Mouse (Mus musculus): ENCODE data around the gene Bach2. TPM values are rescaled to one million over a fixed set of nuclear protein-coding genes. Genes with fewer than 3 reads are reported as not detected.
A peak's percentile ranks its signal among the peaks of the same experiment; 100 is the strongest.

Gene Bach2
- polyA plus RNA-seq, 1 experiment from 2014 or later: 5.9 TPM

DNA sequence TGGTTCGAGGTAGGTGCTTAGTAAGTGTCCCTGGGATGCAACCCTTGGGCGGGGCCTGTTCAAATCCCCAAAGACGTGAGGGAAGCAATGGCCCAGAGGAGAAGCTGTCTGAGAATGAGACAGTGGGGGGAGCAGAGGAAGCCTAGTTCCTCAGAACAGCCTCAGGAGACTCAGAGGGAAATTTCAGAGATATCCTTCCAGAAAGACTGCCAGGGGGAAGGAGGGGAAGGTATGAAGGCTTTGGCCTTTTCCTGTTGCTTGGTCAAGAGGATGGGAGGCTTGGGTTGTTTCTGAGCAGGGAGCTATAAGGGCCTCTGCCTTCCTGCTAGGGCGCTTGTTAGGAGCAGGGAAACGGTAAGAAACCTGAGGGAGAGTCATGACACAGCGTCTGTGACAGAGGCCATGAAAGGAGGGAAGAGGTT, 137.9 kb downstream of the Bach2 start:
- ATAC-seq (replicated peaks; ENCODE audit: low FRiP score, low read depth) (no peak), DNase-seq (ENCODE audit: low spot score) (no peak)
- TF ChIP-seq CTCF (IDR thresholded peaks at IDR 0.05; ENCODE audit: low read depth): no peak
- no peaks in the 10 kb centered on the region for H3K9me3 ChIP-seq (replicated peaks; ENCODE audit: low read length)
- 64% methylated on average over 6 of the region's 6 CpGs for WGBS
- no peak overlapping the region for H3K9ac ChIP-seq (ENCODE audit: low read depth, low read length)
- no peaks in the 10 kb centered on the region for H3K27me3 ChIP-seq (ENCODE audit: insufficient read depth, low read length)
- no peak overlapping the region for H3K27ac ChIP-seq
- no peak overlapping the region for H3K4me2 ChIP-seq (ENCODE audit: low read length)
- no peaks in the 10 kb centered on the region for H3K36me3 ChIP-seq (ENCODE audit: insufficient read depth, low read length)
- 0 out of 2 replicates have a peak, but pooled peaks cover 4% of the 10 kb centered on the region for H3K4me1 ChIP-seq (replicated peaks; ENCODE audit: insufficient read depth, low read length)
- no peak overlapping the region for H3K4me3 ChIP-seq (replicated peaks; ENCODE audit: low read depth, low read length)

GRCm38 (mm10) chr4:32379140-32379539, 140.5 kb downstream of the Bach2 start:
- no peak overlapping the region for H3K27ac ChIP-seq
- TF ChIP-seq CTCF (IDR thresholded peaks at IDR 0.05; ENCODE audit: low read depth): peak; percentile 35; the same call in 1 of the 2 replicates
- H3K4me1 ChIP-seq (replicated peaks; ENCODE audit: insufficient read depth, low read length): no peaks in the 10 kb centered on the region
- 85% methylated on average over 7 of the region's 7 CpGs for WGBS
- no peak overlapping the region for H3K9ac ChIP-seq (ENCODE audit: low read depth, low read length)
- no peak for DNase-seq (ENCODE audit: low spot score)
- no peak overlapping the region for H3K4me2 ChIP-seq (ENCODE audit: low read length)
- no peaks in the 10 kb centered on the region for H3K9me3 ChIP-seq (replicated peaks; ENCODE audit: low read length)
- H3K27me3 ChIP-seq (ENCODE audit: insufficient read depth, low read length): no peaks in the 10 kb centered on the region
- H3K4me3 ChIP-seq (replicated peaks; ENCODE audit: low read depth, low read length): no peak overlapping the region
- no peak for ATAC-seq (replicated peaks; ENCODE audit: low FRiP score, low read depth)
- H3K36me3 ChIP-seq (ENCODE audit: insufficient read depth, low read length): no peaks in the 10 kb centered on the region

GRCm38 (mm10) chr4:32381666-32382381, 143.2 kb downstream of the Bach2 start:
- H3K4me2 ChIP-seq (ENCODE audit: low read length): no peak overlapping the region
- H3K4me1 ChIP-seq (replicated peaks; ENCODE audit: insufficient read depth, low read length): 0 out of 2 replicates have a peak, but pooled peaks cover 6% of the 10 kb centered on the region
- WGBS: 61% methylated on average over 16 of the region's 16 CpGs
- H3K36me3 ChIP-seq (ENCODE audit: insufficient read depth, low read length): no peaks in the 10 kb centered on the region
- DNase-seq (ENCODE audit: low spot score) (peak; percentile 57), ATAC-seq (replicated peaks; ENCODE audit: low FRiP score, low read depth) (no peak)
- H3K27ac ChIP-seq: no peak overlapping the region
- no peaks in the 10 kb centered on the region for H3K27me3 ChIP-seq (ENCODE audit: insufficient read depth, low read length)
- no peaks in the 10 kb centered on the region for H3K9me3 ChIP-seq (replicated peaks; ENCODE audit: low read length)
- H3K4me3 ChIP-seq (replicated peaks; ENCODE audit: low read depth, low read length): no peak overlapping the region
- no peak overlapping the region for H3K9ac ChIP-seq (ENCODE audit: low read depth, low read length)
- no peak for TF ChIP-seq CTCF (IDR thresholded peaks at IDR 0.05; ENCODE audit: low read depth)

GRCm38 (mm10) chr4:32385121-32385520, 146.5 kb downstream of the Bach2 start:
- 85% methylated on average over 2 of the region's 2 CpGs for WGBS
- no peak for DNase-seq (ENCODE audit: low spot score)
- Histone ChIP-seq H3K4me2 (ENCODE audit: low read length) (no peak overlapping the region), H3K4me3 (replicated peaks; ENCODE audit: low read depth, low read length) (no peak overlapping the region), H3K36me3 (ENCODE audit: insufficient read depth, low read length) (no peaks in the 10 kb centered on the region), H3K9me3 (replicated peaks; ENCODE audit: low read length) (no peaks in the 10 kb centered on the region), H3K9ac (ENCODE audit: low read depth, low read length) (no peak overlapping the region), H3K27ac (no peak overlapping the region), H3K27me3 (ENCODE audit: insufficient read depth, low read length) (no peaks in the 10 kb centered on the region), H3K4me1 (replicated peaks; ENCODE audit: insufficient read depth, low read length) (peaks cover 22% of the 10 kb centered on the region; the same call in 1 of the 2 replicates)
- no peak for ATAC-seq (replicated peaks; ENCODE audit: low FRiP score, low read depth)
- no peak for TF ChIP-seq CTCF (IDR thresholded peaks at IDR 0.05; ENCODE audit: low read depth)

DNA sequence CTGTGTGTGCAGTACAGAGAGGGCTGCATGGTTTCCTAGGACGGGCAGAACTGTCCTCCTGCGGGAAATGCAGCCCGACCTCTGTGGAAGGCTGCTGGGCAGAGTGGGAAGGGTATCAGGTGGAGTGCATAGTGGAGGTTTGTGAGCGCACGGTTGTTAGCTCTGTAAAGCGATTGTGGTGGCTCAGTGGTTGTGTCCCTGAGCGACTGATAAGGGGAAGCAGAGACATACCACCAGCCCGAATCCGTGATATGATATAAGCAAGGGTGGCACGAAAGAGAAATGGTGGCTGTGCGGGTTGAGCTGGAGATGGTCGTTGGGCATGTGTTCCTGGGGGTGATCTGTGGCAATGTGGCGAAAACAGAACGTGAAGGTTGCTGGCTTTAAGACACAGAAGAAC, 147.0 kb downstream of the Bach2 start:
- no peak for TF ChIP-seq CTCF (IDR thresholded peaks at IDR 0.05; ENCODE audit: low read depth)
- Histone ChIP-seq H3K9ac (ENCODE audit: low read depth, low read length) (no peak overlapping the region), H3K36me3 (ENCODE audit: insufficient read depth, low read length) (no peaks in the 10 kb centered on the region), H3K27me3 (ENCODE audit: insufficient read depth, low read length) (no peaks in the 10 kb centered on the region), H3K27ac (no peak overlapping the region), H3K4me1 (replicated peaks; ENCODE audit: insufficient read depth, low read length) (peaks cover 22% of the 10 kb centered on the region; the same call in 1 of the 2 replicates), H3K4me2 (ENCODE audit: low read length) (no peak overlapping the region), H3K9me3 (replicated peaks; ENCODE audit: low read length) (no peaks in the 10 kb centered on the region), H3K4me3 (replicated peaks; ENCODE audit: low read depth, low read length) (no peak overlapping the region)
- DNase-seq (ENCODE audit: low spot score) (no peak), ATAC-seq (replicated peaks; ENCODE audit: low FRiP score, low read depth) (no peak)
- WGBS: 94% methylated on average over 14 of the region's 14 CpGs

GRCm38 (mm10) chr4:32386346-32386745, 147.7 kb downstream of the Bach2 start:
- DNase-seq (ENCODE audit: low spot score): peak; percentile 53
- Histone ChIP-seq H3K4me3 (replicated peaks; ENCODE audit: low read depth, low read length) (no peak overlapping the region), H3K27ac (no peak overlapping the region), H3K4me1 (replicated peaks; ENCODE audit: insufficient read depth, low read length) (peaks cover 22% of the 10 kb centered on the region; the same call in 1 of the 2 replicates), H3K9ac (ENCODE audit: low read depth, low read length) (no peak overlapping the region), H3K4me2 (ENCODE audit: low read length) (no peak overlapping the region), H3K36me3 (ENCODE audit: insufficient read depth, low read length) (no peaks in the 10 kb centered on the region), H3K27me3 (ENCODE audit: insufficient read depth, low read length) (no peaks in the 10 kb centered on the region), H3K9me3 (replicated peaks; ENCODE audit: low read length) (no peaks in the 10 kb centered on the region)
- WGBS: 54% methylated on average over 10 of the region's 10 CpGs
- TF ChIP-seq CTCF (IDR thresholded peaks at IDR 0.05; ENCODE audit: low read depth): no peak
- ATAC-seq (replicated peaks; ENCODE audit: low FRiP score, low read depth): 0 out of 2 replicates have a peak, but pooled peaks have one; percentile 16
